Mouse (Mus musculus) urinary bladder, adult 2 months (tissue): ENCODE data around the gene Itprip. TPM values are rescaled to one million over a fixed set of nuclear protein-coding genes. Genes with fewer than 3 reads are reported as not detected.

Experiments
- DNase-seq: peaks from one replicate; pipeline ENCODE4 v3.0.0; 2022; ENCODE audit warnings: low spot score
- polyA plus RNA-seq: library from polyadenylated mRNA; depleted of rRNA; stranded (reverse); fragments of >200 nt; gene quantifications from 2 replicates; pipeline ENCODE4 v1.2.3, GENCODE M21; 2012

The Itprip gene
- polyA plus RNA-seq, 1 experiment, result 6.3 TPM

DNA sequence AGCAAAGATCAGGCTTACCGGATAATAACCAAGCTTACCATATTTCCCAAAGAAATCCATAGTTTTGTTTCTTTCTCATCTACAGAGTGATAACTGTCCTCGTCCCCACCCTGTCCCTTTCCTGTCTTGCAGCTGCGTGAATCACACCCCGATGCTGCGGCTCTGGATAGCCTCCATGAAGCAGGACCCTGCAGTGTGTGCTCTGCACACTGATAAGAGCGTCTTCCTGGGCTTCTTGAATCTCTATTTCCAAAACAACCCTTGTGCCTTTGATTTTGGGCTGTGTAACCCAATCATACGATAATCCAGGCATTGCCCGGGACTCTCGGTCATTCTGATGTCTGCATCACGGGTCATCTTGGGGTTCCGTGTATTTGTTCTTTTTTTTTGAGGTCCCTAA, 33.2 kb downstream of the Itprip start:
- DNase-seq, result no peak

DNA sequence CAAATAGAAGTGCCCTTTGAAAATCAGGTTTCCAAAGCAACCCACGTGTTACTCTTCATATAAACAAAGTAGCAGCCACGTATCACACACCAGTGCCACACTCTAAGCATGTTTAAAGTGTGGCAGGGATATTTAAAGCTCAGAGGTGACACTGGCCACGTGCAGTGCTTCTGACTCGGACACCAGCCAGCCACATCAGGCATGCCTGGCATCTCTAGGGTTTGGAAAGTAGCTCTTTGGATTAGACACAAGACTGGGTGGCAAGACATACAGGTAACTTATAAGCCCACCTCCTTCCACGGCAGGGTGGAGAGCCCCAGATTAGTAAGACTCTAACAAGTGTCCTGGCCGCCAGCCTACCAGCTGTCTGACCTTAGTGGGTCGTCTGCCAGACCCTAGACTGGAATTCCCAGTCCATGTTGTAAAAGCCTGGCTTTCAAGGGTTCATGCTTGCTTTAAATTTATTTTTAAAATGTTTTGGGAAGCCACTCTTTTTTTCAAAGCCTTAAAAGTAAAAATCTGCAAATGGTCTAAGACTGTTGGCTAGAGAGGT, 33.8 kb downstream of the Itprip start:
- no peak for DNase-seq

DNA sequence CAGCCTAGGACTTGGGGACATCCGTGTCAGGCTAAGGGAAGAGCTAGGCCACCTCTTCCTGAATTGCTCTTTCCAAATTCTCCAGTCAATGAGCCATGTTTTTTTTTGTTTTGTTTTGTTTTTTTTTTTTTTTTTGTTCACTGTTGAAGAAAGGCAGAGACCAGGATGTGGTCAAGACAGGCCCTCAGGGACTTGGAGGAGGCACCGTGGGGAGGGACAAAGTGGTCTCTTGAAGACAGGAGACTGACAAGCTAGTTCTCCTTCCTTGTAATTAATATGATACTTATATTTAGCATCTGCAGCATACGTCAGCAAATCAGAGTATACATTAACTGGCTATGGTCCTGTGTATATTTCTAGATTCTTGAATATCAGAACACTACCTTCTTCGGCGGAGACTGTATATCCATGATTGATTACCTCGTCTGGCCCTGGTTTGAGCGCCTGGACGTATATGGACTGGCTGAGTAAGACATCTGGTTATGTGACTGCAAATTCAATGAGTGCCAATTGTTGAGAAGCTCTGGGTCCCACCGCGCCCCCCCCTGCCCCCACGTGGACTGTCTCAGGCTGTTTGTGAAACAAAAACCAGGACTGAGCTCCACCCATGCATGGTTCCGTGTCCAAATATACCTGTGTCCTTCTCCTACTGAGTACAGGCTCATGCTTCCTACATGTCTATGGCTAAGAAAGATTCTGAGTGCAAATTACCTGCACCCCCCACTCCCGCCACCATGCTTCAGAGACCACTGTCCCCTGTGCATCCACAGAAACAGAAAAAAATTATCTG, 34.6 kb downstream of the Itprip start:
- DNase-seq, result no peak

DNA sequence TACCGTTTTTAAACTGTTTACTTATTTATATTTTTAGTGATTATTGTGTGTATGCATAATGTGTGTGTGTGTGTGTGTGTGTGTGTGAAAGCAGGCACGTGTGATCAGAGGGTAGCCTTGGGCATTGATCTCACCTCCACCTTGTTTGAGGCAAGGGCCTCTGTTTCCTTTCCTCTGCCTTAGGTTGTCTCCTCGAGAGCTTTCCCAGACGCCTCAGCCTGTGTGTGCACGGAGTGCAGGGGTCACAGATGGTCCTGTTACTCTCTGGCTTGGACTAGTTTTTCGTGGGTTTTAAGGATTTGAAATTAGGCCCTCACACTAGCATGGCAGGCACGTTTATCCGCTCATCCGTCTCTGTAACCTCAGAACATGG, 36.2 kb downstream of the Itprip start:
- no peak for DNase-seq

DNA sequence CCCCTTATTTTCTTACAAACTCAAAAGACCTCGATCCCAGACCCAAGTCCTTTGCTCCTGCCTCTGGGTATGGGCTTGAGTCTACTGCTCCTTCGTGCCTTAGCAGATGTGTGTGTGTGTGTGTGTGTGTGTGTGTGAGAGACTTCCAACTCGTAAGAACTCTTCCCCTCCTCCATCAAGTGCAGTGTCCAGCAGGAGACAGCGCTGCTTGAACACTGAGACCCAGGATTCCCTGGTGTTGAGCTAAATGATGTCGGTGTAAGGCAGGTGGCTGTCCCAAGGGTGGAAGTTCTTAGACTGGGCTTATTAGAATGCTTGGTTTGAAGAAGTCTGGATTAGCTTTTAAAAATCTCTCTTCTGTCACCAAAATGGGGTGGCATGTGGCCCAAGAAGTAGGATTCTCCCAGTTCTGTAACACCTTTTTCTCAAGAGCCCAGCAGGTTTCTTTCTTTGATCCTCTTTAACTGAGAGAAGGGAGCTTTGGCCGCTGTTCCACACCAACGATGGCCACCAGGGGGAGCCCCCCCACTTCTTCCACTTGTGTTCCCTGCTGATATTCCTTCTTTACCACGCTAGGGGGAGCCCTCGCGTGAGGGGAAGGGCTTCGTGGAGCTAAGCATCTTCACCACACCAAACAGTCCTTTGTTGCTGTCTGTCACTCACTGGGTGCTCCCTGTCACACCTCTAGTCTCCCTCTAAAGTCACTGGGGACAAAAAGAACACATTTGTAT, 36.8 kb downstream of the Itprip start:
- peak; percentile 55 for DNase-seq

DNA sequence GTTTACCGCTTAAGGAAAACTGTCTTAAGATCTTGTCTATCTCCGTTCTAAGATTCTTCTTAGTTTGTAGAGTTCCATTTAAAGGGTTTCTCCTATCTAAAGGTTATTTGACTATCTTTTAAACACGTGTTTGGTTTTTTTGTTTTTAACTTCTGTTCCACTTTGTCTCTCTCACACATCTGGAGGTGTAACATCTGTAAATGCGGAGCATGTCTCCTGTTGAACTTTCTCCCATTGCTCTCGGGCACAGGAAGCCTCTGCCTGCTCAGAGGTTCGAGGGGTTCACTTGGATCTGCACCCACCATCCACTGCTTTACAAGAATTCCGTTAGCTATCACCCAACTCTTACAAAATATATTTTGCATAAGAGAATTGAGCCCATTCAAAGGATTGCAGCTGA, 37.6 kb downstream of the Itprip start:
- no peak for DNase-seq

DNA sequence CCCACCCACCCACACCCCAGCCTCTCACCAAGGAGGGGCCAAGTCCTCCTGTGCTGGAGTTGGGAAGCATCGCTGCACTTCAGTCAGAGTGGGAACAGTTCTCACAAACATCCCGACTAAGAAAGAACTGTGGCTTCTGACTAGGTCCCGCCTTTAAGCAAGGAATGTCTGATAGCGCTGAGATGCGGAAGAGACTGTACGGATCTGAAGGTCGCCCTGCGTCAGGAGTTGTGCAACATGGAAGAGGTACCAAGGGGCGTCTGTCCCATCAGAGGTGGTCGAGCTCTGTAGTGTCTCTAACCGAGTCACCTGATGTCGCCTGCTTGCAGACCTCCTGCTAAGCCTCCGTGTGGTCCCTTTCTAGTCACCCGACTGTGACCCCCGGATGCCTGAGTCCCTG, 42.8 kb downstream of the Itprip start:
- no peak for DNase-seq

DNA sequence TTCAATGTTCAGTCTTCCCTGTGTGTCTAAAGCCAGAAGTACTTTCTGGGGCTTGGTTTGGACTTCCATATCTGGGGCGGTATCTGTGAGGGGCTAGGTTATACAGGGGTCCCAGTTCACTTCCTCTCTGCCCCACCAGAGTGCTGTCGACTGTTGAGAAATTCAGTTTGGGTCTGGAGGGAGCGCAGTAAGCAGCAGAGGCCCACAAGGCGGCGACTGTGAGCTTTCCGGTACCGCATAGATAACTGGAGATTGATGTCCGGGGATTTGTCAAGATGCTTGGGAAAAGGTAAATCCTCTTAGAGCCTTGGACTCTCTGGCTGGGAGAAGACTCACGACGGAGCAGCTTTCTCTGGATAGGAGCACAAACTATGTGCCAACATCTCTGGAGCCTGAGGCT, 47.6 kb downstream of the Itprip start:
- DNase-seq, result no peak

DNA sequence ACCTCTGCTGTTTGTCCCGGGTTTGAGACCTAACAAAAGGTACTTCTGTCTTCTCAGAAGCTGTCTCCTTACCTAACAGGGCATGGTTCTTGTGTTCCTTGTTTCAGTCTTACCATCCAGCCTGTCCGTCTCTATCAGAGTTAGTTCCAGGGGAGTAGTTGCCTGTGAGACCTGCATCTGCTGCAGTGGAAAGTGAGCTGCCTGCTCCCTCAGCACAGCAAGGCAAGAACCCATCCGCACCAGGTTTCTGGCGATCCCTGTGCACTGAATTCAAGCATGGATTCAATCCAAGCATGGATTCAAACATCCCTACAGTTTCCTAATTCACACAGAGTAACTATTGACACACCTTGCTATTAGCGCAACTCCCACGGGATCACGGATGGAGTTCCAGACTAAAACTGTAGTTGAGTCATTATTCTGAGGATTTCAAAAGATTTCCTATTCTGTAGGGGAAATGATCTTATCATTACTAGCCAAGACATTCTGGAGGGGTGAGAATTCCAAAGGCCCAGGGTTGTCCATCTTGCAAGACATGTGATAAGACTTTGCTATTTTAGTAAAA, 48.9 kb downstream of the Itprip start:
- DNase-seq, result no peak

DNA sequence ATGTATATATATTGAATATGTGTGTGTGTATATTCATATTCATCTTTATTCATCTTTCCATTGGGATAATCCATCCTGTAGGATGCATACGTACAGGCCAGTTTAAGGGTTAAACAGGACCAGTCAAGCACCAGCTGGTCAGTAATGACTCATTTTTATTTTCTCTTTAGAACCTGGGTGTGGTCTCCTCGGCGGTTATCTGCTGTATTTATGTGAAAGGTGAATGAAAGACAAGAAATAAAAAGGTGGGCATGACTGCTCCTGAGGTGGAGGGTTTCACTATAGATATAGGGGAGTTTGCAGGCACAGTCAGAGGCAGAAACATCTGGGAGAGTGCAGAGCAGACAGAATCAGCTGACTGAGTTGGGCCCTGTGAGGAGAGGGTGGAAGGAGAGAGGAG, 49.6 kb downstream of the Itprip start:
- DNase-seq, result no peak

DNA sequence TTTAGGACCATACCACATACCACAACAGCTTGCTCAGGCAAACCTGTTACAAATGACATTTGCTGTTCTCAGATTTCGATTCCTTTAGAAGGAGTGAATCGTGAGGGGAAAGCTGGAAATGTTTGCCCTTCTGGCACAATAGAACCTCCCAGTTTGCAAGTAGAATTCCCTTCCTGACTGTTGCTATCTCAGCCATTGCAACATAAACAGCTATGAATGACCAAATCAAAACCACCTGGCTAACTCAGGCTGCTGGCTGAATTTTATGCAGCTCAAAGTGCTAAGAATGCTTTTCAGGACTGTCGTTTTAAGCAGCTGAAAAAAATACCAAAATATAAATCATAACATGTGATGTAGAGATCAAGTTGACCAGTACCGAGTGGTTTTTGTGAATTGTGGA, 50.1 kb downstream of the Itprip start:
- peak; percentile 2 for DNase-seq

DNA sequence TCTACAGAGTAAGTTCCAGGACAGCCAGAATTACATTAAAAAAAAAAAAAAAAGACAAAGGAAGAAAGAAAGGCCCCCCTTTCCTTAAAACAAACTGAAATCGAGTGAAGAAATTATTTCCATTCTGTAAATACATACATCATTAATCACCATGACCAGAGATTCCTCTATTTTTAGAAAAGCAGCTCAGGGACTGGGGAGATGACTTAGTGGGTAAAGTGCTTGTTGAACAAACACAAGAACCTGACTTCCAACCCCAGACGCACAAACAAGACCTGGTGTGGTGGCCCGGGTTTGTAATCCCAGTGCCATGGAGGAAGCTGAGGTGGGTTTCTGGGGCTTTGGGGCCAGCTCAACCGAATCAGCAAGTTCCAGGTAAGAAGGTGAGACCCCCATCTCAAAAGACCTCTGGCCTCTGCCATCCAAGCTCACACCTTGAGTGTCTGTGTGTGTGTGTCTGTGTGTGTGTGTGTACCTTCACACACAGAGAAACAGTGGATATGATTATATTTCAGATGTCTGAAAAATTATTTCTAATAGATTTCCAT, 51.4 kb downstream of the Itprip start:
- DNase-seq, result peak; percentile 12

DNA sequence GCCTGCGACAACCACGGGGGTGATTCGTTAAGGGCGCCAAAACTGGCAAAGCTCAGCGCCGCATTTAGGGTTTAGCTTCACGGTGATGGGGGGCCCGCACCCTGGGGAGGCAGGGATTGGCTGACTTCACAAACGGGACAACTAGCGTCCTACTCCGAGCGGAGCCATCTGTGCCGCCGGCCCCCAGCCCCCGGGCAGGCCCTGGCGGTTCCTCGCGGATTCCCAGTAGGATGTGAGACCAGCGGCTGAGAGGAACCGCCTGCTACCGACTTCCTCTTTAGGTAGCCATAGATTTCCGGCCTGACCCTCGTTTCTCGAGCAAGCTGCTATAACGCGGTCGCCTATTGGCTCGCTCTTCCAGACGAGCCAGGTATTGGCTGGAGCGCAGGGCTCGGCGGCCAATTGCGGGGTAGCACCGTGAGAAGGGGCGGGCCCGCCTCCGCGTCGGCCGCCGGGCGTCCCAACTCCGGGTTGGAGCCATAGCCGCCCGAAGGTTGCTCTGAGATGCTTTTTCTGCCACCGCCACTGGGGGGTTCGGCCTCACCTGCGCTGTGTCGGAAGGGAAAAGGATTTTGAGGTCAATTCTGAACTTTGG, 53.6 kb downstream of the Itprip start, which contains the start of gene Gsto2:
Gsto2 (plus strand) TSS at position 182 of the 595 bp plus-strand sequence.
- DNase-seq, result peak; percentile 83

DNA sequence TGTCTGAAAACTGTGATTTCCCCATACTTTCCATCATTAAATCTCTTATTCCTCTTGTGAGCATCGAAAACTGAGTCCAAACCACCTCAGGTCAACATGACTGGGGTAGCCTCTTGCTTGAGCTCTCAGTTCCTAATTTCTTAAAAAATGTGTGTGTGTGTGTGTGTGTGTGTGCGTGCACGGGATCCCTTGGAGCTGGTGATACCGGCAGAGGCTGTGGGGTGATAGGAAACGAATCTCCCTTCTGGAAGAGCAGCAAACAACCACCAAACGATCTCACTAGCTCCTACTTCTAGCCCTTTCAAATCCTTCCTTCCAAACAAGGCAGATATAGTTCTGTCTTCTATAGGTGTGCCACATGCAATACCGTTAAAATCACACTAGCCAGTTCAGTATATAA, 54.4 kb downstream of the Itprip start:
- DNase-seq, result no peak

DNA sequence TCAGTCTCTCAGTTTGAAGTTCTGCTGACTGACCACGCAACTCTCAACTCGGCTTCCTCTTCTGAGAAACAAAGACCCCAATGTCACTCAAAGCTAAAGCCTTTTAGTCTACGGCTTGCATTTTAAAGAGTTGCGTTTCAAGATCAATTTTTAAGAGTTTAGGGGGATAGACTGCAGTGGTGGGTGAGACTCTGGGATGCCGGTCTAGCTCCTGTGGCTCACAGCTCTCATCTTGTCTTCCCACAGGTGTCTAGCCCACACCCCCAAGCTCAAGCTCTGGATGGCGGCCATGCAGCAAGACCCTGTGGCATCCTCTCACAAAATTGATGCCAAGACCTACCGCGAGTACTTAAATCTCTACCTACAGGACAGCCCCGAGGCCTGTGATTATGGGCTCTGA, 55.0 kb downstream of the Itprip start:
- no peak for DNase-seq

DNA sequence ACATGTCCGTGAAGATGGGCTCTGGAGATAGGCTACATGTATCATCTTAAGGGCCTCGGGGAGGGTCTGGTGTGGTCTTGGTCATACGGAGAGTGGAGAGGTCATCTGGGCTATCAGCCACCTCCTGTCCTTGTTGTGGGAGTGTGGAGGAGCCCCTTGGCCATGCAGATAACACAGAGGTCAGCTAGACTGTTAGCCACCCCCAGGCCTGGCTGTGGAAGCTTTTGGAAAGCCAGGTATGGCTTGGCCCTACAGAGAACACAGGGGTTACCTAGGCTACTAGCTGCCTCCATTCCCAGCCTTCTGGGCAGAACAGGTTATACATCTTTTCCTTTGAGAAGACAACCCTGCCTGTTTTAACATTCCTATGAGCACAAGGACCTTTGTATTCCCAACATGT, 56.5 kb downstream of the Itprip start:
- no peak for DNase-seq

DNA sequence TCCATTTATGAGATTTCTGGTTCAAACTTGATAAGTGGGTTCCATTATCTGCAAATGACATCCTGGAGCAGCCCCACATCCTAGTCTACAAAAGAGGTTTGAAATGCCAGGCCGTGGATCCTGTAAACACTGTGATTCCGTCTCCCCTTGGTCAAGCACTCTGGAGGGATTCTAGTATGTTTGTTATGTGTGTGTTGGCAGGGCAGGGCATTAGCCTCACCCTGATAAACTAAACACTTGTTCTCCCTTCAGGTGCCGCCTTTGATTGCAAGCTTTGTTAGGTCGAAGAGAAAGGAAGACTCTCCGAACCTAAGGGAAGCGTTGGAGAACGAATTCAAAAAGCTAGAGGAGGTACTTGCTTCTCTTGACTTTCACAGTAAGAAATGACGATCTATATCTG, 59.9 kb downstream of the Itprip start:
- DNase-seq, result no peak

DNA sequence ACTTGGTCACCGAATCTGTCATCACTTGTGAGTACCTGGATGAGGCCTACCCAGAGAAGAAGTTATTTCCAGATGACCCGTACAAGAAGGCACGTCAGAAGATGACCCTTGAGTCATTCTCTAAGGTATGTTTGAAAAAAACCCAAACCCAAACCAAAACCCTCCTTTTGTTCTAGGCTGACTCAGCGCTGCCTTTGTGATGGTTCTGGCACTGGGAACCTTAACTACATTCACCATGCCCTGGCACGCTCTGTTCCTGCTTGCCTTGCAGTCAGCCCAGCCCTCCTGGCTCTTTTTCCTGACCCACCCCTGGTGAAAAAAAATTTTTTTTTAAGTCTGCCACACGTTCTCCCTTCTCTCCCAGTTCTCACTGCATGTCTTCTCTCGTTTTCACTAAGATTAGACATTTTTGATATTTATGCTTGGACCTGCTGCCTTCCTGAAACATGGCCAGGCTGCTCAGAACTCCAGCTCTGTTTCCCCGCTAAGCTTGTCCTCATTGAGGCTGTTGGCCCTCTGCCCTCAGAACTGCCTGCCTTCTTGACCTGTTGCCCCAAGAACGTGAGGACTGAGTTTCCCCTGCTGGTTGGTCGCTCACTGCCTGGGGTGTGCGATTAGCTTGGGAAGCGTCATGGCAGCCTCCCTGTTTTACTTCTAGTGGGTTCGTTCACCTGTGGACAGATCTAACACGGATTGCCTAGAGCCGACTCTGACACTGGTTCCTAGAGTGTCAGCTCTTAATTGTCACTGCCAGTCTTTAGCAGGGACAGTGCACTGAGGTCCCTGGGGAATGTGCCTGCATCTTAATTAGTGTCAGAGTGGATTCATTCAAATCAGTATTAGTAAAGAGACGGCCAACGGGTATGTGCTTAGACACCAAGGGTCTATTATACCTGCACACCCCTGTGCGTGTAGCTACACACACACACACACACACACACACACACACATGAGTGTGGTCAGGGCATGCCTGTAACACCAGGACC, 60.8 kb downstream of the Itprip start:
- no peak for DNase-seq

DNA sequence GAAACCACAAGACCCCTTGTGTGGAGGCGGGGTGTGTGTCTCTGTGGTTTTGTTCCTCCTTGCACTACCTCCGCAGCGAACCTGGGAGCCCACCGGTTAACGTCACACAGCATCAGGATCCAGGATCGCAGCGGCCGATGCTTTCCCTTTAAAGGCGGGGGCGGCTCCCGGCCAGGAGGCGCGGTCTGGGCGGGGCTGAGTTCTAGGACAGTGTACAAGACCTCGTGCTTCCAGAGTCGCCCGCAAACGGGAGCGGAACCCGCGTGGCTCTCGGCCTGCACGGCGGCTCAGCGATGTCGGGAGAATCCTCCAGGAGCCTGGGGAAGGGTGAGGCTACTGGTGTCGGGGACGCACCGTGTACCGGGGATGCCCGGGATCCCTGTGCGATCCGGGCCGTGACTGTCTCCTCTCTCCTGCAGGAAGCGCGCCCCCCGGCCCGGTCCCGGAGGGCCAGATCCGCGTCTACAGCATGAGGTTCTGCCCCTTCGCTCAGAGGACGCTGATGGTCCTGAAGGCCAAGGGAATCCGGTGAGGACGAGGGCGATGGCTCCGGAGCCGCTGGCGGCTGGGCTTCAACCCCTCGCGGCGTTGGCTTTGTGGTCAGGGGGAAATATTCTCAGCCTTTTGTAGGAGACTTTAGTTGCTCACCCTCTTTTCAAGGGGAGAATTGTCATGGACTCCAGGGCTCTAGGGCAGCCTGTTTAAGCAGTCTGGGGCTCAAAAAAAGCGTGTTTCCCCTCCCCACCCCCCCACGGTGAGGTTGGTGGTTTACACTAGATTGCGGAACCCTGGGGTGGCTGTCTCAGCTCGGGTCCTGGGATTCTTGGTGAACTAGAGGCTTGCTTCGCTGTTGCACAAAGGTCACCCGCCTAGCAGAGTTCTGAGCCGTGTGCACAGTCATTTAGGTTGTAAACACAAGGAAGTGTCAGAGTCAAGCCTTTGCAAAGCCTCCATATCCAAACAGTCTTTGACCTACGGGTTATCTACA, 64.0 kb downstream of the Itprip start, which contains the start of gene Gsto1:
Gsto1 (plus strand) TSS at position 175 of the 988 bp plus-strand sequence.
- peak; percentile 95 for DNase-seq
